Mouse (Mus musculus): Measurements from ENCODE around the gene Vezf1.
A peak's percentile ranks its signal among the peaks of the same experiment; 100 is the strongest.
"Not testable (repeated sequence)": the region's sequence is repeated elsewhere in the genome, so short reads cannot be mapped to it uniquely, and the experiment has no call there.

The Vezf1 gene

DNA sequence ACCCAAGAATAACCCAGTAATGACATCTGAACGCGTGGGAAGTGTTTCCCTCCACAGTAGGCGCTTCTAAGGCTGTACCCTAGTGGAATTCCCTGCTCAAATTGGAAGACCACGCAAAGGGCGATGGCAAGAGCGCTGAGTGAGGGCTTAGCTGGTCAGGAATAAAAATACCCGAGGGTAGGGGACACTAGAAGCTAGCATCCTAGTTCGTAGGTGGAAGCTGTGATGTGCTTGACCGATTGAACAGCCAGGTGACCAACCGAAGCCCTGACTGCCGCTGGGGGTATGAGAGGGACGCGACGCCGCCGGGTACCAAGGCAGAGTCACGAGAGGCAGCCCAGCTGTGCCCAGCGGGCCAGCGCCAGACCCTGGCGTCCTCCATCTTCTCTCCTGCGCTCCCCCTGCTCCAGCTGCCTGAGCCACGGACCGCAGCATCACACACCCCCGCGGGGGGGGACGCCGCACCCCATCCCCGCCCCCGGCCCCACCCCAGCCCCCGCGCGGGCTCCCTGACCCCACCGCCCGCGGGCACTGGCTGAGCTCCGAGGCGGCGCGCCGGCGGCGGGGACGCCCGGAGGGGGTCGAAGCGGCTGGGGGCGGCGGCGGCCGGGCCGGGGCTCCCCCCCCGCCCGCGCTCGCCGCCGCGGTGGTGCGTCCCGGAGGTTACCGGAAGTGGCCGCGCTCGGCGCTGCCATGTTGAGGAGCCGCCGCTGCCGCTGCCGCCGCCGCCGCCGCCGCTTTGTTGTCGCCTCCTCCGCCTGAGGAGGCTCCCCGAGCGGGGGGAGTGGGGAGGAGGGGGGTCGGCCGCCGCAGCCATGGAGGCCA lies at the start of gene Vezf1:
Gene Vezf1, plus strand, starts transcription at position 694 of the 825 bp plus-strand sequence.
- peak; percentile 80 to 91 for DNase-seq

GRCm38 (mm10) chr11:88023933-88024332 lies 44.1 kb upstream of the Vezf1 start:
- no peak for DNase-seq

DNA sequence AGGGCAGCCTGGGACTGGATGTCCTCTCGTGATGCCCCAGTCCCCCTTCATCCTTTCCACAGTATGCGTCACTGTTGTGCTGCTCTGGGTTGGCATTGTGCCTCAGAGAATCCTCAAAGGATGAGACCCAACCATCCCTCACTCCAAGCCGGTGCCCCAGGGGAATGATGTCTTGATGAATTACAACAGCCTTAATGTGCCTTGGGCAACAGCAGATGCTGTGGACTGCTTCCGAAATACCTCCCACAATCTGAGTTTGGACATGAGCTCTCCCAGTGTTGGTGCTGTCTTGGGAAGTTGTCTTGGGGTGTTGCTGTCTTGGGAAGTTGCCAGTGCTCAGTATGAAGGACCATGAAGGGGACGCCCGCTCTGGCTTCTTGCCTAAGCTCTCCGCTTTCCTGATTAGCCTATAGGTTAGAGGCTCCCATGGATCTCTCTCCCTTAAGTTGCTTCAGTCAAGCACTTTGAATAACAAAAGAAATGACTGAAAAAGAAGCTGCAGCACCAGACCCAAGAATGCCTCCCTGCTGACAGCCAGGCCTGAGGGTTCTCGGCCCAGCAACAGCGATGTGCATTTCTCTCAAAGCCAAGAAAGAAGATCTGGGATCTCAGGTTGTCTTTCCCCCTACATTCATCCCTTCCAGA lies 40.6 kb upstream of the Vezf1 start:
- DNase-seq: no peak

GRCm38 (mm10) chr11:88028193-88028684 lies 39.8 kb upstream of the Vezf1 start:
- no peak for DNase-seq

DNA sequence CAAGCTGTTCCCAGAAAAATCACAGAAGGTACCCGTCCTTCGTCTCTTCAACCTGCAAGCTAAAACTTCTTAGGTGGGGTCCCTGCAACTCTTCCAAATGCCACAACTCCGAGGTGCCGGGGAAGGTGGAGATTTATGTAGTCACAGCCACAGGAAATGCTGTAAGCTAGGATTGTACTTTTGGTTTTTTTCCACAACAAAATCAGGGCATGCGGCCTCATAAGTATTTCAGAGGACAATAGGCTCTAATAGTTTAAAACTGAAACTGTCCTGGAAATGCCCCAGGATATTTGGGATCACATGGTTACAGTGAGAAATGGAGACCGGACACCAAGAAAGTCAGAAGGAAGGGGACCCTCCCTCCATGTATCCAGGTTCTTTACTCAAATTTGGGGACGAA lies 37.9 kb upstream of the Vezf1 start:
- peak; percentile 34 to 56 for DNase-seq

DNA sequence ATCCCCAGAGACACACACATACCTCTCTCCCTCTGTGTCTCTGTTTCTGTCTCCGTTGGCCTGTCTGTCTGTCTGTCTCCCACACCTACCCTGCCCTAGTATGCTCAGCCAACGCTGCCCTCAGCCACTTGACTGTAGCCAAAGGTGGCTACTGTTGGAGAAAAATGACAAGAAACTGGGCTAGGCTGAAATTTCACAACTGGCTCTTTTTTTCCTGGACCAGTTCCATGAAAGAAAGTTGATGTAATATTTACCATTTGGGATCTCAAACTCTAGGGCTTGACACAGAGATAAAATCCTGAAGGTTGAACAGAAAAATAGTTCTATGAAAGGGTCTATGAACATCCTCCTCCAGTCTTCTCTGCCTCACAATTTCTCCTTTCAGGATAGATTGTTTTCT lies 37.2 kb upstream of the Vezf1 start:
- DNase-seq: no peak

- DNase-seq: no peak
Observed at GRCm38 (mm10) chr11:88031753-88032152, 36.3 kb upstream of the Vezf1 start.

DNA sequence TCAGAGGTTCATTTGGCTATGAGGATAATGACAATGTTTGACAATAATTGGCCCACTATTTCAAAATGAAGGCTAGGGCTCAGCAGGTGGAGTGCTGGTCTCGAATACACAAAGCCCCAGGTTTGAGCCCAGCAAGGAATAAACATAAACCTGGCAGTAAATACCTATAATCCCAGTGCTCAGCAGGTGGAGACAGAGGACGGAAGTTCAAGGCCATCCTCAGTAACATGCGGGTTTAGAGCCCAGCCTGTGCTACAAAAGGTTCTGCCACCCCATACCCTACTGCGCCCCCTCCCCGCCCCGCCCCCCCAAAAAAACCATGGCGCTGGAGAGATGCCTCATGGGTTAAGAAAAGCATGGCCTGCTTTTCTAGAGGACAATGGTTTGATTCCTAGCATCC lies 32.1 kb upstream of the Vezf1 start:
- DNase-seq: no peak

DNA sequence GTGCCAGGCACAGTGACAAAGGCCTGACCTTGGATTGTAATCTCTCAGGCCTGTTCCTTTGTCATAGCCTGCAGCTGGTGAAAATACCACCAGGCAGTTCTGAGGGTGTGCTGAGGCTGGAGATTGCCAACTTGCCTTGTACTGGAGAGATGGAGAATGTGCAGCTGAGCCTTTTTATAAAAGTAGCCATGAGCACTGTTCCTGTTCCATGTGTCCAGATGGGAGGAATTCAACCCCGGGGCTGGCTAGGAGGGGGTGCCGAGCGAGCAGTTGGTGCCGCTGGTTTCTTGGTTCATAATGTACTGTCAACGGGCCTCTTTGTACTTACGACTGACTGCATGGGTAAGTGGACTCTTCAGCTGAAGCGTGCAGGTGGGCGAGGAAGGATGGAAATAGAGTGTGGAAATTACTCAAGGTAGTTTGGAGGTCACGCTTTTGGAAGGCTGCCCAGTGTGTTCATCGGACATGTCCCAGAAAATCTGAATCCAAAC lies 31.3 kb upstream of the Vezf1 start:
- no peak for DNase-seq

DNA sequence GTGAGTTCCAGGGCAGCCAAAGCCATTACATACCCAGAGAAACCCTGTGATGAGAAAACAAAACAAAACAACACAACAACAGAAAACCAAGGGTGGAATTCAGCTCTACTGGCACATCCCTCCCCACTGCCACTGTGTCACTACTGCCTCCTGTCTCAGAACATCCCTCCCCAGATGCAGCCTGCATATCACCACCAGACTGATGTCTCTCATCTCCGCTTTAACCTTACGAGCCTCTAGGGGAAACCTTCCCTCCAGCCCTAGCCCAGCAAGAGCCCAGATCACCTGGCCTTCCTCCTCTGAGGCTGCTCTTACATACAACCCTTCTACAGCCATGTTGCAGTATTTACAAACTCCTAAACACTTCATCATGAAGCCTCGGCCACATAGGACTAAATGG lies 30.7 kb upstream of the Vezf1 start:
- no peak for DNase-seq

DNA sequence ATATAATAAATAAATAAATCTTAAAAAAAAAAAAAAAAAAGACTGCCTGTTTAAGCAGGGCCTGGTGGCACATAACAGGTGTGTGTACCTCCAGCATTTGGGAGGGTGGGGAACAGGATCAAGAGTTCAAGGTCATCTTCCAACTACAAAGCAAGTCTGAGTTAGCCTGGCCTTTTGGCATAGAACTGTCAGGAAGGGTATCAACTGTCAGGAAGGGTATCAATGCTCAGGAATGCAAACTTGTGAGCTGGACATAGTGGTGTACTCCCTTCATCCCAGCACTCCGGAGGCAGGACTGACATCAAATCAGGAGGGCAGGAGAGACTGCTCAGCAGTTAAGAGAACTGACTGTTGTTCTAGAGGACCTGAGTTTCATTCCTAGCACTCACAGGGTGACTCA lies 29.0 kb upstream of the Vezf1 start:
- no peak for DNase-seq

DNA sequence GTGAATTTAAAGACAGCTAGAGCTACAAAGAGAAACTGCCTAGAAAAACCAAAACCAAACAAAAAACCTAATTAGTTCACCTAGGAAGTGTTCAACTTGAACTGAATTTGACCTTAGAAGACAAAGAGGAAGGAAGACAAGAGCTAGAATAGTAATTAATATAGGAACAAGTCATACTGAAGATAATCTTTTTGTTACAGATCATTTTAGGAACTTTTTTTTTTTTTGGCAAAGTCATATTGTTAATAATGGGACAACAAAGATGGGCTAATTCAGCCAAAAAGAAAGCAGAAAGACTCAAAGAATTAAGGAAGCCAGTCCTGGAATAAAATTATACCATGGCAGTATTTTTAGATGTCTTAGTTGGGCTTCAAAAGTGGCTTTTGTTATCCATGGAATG lies 23.8 kb upstream of the Vezf1 start:
- no peak for DNase-seq

DNA sequence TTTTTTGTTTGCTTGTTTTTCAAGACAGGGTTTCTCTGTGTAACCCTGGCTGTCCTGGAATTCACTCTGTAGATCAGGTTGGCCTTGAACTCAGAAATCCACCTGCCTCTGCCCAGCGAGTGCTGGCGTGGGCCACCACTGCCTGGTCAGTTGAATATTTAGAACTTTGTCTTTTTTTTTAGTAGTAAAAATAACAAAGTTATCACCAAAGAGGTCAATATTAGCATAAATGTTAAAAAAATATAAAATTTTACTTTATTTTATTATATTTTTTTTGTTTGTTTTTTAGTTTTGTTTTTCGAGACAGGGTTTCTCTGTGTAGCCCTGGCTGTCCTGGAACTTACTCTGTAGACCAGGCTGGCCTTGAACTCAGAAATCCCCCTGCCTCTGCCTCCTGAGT lies 22.9 kb upstream of the Vezf1 start:
- not testable (repeated sequence) for DNase-seq

DNA sequence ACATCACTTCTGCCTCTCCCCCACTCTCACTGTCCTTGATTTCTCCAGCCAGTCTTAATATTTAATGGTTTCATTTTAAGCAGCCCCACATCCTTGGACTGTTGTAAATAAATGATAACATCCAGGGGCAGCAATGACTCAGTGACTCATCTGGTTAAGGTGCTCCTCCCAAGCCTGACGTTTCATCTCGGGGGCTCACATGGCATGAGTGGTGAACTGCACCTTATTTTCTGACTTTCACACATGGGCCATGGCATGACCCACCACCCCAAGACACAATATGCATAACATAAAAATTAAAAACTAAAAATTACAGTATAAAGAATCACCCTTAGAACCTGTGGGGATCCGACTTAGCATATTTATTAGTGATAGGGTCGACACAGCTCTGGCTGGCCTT lies 22.2 kb upstream of the Vezf1 start:
- no peak for DNase-seq

GRCm38 (mm10) chr11:88046323-88046937 lies 21.6 kb upstream of the Vezf1 start:
- no peak for DNase-seq

DNA sequence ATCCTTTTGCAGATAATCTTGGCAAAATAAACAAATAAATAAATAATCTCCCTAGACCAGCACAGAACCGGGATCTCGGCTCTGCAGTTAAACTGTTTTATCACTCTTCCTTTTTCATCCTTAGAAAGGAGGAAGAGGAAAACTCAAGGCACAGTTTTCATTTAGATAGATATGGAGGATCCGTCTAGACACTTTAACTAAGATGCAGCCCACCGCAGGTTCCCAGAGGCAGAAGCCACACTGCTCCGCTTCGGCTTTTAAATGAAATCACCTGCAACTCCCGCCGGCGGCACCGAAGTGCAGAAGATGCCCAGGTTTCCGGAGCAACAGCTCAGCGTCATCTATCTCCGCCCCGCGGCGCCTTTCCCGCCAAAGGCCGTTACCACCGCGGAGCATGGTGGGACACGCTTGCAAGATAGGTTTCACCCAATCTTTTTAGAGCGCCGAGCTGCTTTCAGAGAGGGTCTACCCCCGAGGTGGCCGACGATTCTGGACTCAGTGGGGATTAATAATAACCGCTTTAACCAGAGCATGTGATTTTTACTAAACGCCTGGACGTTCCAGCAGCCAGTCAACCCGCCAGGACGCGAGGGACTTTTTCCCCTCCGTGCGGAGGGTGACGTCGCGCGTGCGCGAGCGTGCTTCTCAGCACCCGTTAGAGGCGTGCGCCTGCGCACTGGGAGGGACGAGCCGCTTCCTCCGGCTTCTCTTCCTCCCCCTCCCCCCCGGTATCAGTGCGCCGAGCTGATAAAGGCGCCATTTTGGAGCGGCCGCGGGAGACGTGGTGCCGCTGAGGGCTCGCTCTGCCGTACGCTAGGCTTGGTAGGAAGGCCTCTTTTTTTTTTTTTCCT lies 20.9 kb upstream of the Vezf1 start, which contains the start of gene Srsf1:
Gene Srsf1, plus strand, starts transcription at position 430 of the 851 bp plus-strand sequence.
- DNase-seq: peak; percentile 99 to 100

GRCm38 (mm10) chr11:88047871-88048531 lies 20.1 kb upstream of the Vezf1 start:
- DNase-seq: peak; percentile 73 to 88

DNA sequence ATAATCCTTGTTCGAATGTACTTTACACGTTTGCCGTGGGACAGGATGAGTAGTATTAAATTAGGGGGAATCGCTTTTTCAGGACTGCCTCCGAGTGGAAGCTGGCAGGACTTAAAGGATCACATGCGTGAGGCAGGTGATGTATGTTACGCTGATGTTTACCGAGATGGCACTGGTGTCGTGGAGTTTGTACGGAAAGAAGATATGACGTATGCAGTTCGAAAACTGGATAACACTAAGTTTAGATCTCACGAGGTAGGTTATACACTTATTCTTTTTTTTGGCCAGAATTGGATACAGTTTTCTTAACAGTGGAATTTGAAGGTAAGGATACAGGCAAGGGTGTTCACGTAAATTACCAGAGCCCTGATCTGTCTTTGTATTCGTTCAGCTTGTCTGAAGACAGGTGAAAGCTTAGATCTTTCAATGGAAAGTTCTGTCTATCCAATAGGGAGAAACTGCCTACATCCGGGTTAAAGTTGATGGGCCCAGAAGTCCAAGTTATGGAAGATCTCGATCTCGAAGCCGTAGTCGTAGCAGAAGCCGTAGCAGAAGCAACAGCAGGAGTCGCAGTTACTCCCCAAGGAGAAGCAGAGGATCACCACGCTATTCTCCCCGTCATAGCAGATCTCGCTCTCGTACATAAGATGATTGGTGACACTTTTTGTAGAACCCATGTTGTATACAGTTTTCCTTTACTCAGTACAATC lies 19.0 kb upstream of the Vezf1 start:
- peak in 1 of 2 experiments; percentile 5 for DNase-seq

DNA sequence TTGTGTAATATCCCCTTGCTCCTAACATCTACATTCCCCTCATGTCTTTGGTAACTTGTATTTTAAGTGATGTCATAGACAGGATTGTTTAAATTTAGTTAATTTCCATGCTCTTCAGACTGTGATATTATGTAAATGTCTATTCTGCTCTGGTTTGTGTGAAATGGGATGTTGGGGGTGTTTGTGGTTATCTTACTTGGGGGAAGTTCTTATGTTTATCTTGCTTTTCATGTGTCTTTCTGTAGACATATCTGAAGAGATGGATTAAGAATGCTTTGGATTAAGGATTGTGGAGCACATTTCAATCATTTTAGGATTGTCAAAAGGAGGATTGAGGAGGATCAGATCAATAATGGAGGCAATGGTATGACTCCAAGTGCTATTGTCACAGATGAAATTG lies 18.3 kb upstream of the Vezf1 start:
- no peak for DNase-seq

DNA sequence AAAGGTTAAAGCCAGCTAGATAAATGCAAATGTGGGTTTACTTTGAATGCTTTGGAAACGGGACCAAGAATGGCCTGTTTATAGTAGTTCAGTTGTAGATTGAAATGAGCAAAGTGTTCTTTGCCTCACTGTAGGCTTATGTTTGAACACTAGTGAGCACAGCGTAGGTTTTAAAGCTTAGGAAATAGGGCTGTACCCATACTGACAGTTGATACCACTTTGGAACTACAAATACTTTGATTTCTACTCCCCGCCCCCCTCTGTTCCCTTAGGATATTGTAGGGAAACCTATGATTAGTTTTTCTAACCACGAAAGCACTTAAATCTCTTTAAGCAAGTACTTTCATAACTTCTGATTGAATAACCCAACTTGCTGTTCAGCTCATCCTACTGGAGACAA lies 15.4 kb upstream of the Vezf1 start:
- DNase-seq: no peak

GRCm38 (mm10) chr11:88053821-88054220 lies 14.3 kb upstream of the Vezf1 start:
- no peak for DNase-seq
